Mouse (Mus musculus) embryonic stem cell, embryonic (primary cell): Measurements from ENCODE around the gene Ggct.

Source experiments
- CTCF ChIA-PET, 4 experiments: fragments of 300-600 bp in 2 of 4; fragments of 350-600 bp in 2 of 4; sonication (Branson Sonifier 250); formaldehyde crosslinking; loops; one replicate each; lab custom pipeline; 2022; ENCODE audit warnings: inconsistent platforms in 2 of 4; lab: Charles Lee
- POLR2A ChIA-PET, 4 experiments: fragments of 300-600 bp in 2 of 4; fragments of 350-600 bp in 2 of 4; sonication (Branson Sonifier 250); formaldehyde crosslinking; loops; one replicate each; lab custom pipeline; 2022; ENCODE audit warnings: antibody characterized with exemption in 4 of 4, inconsistent platforms in 1 of 4; lab: Charles Lee

Gene Ggct

GRCm38 (mm10) chr6:54944551-54944950 is 48.2 kb downstream of the Ggct start:
- ChIA-PET POLR2A (interaction anchor here (0.7 to 2.4 kb wide), 7 partner anchors 8 to 76 kb away, joined by 3 to 16 read pairs (median 4); partner anchors contain the start of genes Ggct (in 2 of the 4) and Nod1 (in 1 of the 4)), CTCF (interaction anchor here in 2 of 4 experiments (0.7 to 1.1 kb wide), 2 partner anchors 211 to 521 kb away, joined by 3 read pairs; no protein-coding TSS in a partner anchor)

GRCm38 (mm10) chr6:54943753-54944152 is 49.0 kb downstream of the Ggct start:
- CTCF ChIA-PET: interaction anchor here in 3 of 4 experiments (0.5 to 1.5 kb wide), 7 partner anchors 9 to 522 kb away, joined by 3 to 9 read pairs (median 3); partner anchors contain the start of gene Ggct (in 1 of the 3)
- POLR2A ChIA-PET: interaction anchor here (0.6 to 2.4 kb wide), 15 partner anchors 8 to 223 kb away, joined by 3 to 16 read pairs (median 4); partner anchors contain the start of genes Ggct (in 3 of the 4), Nod1 (in 1 of the 4) and Znrf2 (in 1 of the 4)

- ChIA-PET CTCF (interaction anchor here in 3 of 4 experiments (0.5 to 1.5 kb wide), 7 partner anchors 10 to 285 kb away, joined by 3 to 9 read pairs (median 3); partner anchors contain the start of gene Ggct (in 1 of the 3)), POLR2A (interaction anchor here (0.6 to 2.4 kb wide), 12 partner anchors 8 to 224 kb away, joined by 3 to 16 read pairs (median 4); partner anchors contain the start of genes Ggct (in 3 of the 4) and Znrf2 (in 1 of the 4))
Observed at GRCm38 (mm10) chr6:54943292-54943691, 49.5 kb downstream of the Ggct start.

GRCm38 (mm10) chr6:54941149-54941548 is 51.6 kb downstream of the Ggct start:
- CTCF ChIA-PET: interaction anchor here in 1 of 4 experiments (0.6 kb wide), 1 partner anchor 705 kb away, joined by 7 read pairs; no protein-coding TSS in a partner anchor
- POLR2A ChIA-PET: no interaction called here

GRCm38 (mm10) chr6:54940126-54940525 is 52.6 kb downstream of the Ggct start:
- CTCF ChIA-PET: interaction anchor here in 3 of 4 experiments (0.6 to 0.8 kb wide), 3 partner anchors 34 to 234 kb away, joined by 3 read pairs; no protein-coding TSS in a partner anchor
- POLR2A ChIA-PET: interaction anchor here (0.6 to 1.5 kb wide), 8 partner anchors 13 to 144 kb away, joined by 3 to 9 read pairs (median 4); no protein-coding TSS in a partner anchor

- POLR2A ChIA-PET: interaction anchor here (0.6 to 1.5 kb wide), 9 partner anchors 13 to 1176 kb away, joined by 3 to 9 read pairs (median 3); no protein-coding TSS in a partner anchor
- CTCF ChIA-PET: interaction anchor here in 2 of 4 experiments (0.6 to 0.8 kb wide), 2 partner anchors 35 to 130 kb away, joined by 3 read pairs; no protein-coding TSS in a partner anchor
Observed at GRCm38 (mm10) chr6:54939631-54940030, 53.1 kb downstream of the Ggct start.

- ChIA-PET CTCF (no interaction called here), POLR2A (interaction anchor here in 2 of 4 experiments (0.9 to 2.3 kb wide), 3 partner anchors 11 to 150 kb away, joined by 3 to 8 read pairs (median 5); partner anchors contain the start of gene Ggct (in 1 of the 2))
Observed at GRCm38 (mm10) chr6:54936496-54936895, 56.3 kb downstream of the Ggct start.

GRCm38 (mm10) chr6:54934930-54935329 is 57.8 kb downstream of the Ggct start:
- POLR2A ChIA-PET: interaction anchor here in 3 of 4 experiments (0.6 to 2.3 kb wide), 12 partner anchors 9 to 235 kb away, joined by 3 to 10 read pairs (median 4); partner anchors contain the start of genes Ggct (in 1 of the 3) and Znrf2 (in 1 of the 3)
- CTCF ChIA-PET: interaction anchor here in 3 of 4 experiments (0.6 to 0.9 kb wide), 3 partner anchors 14 to 232 kb away, joined by 3 read pairs; no protein-coding TSS in a partner anchor

GRCm38 (mm10) chr6:54934313-54934712 is 58.4 kb downstream of the Ggct start:
- CTCF ChIA-PET: interaction anchor here in 1 of 4 experiments (0.9 kb wide), 1 partner anchor 14 kb away, joined by 3 read pairs; no protein-coding TSS in a partner anchor
- POLR2A ChIA-PET: interaction anchor here in 3 of 4 experiments (0.6 to 2.3 kb wide), 9 partner anchors 9 to 235 kb away, joined by 3 to 10 read pairs (median 4); partner anchors contain the start of genes Ggct (in 1 of the 3) and Znrf2 (in 1 of the 3)

GRCm38 (mm10) chr6:54933866-54934265 is 58.9 kb downstream of the Ggct start:
- POLR2A ChIA-PET: interaction anchor here in 1 of 4 experiments (1.7 to 2.3 kb wide), 2 partner anchors 10 to 59 kb away, joined by 8 to 10 read pairs; partner anchors contain the start of gene Ggct
- CTCF ChIA-PET: no interaction called here

GRCm38 (mm10) chr6:54933216-54933615 is 59.5 kb downstream of the Ggct start:
- POLR2A ChIA-PET: interaction anchor here in 1 of 4 experiments (1.0 kb wide), 1 partner anchor 10 kb away, joined by 4 read pairs; no protein-coding TSS in a partner anchor
- CTCF ChIA-PET: interaction anchor here in 1 of 4 experiments (0.7 kb wide), 1 partner anchor 80 kb away, joined by 3 read pairs; no protein-coding TSS in a partner anchor
